ENCODE assay signal across 23 mouse cellular contexts in the genomic region with DNA sequence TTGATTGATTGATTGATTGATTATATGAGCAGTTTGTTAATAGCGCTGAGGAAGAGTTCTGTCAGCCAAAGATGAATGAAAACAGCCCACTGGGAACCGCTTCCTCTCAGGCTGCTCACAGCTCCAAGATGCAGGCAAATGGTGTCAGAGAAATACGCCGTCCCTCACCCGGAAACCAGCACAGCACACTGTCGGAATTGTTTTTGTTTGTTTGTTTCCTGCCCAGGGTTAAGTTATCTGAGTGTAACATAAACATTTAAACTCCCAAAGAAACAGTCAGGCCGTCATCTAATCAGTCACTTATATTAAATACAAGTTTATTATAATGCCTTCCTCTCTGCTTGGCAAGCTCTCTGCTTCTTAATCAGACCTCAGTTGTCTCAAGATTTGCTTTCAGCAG. TPM values are rescaled to one million over a fixed set of nuclear protein-coding genes. Genes with fewer than 3 reads are reported as not detected.
DNase-seq lines count a peak whose midpoint lies in the region; ATAC-seq and TF ChIP-seq lines count a peak whose summit lies in the region.
"Had no signal": no experiment of that assay in that cellular context is flagged by ENCODE, and none has a peak within 500 bp of the region (broad histone marks: within the 10 kb centered on the region; RNA-seq: fewer than 3 reads in every experiment).

No protein-coding gene starts in this region.

- H3K4me2 ChIP-seq in kidney, embryonic 16.5 days (replicated peaks; ENCODE audit: low read depth, low read length) = no peak overlapping the region
- no peak overlapping the region for H3K4me2 ChIP-seq in liver, postnatal 0 days (ENCODE audit: low read depth, low read length)
- H3K4me2 ChIP-seq in liver, embryonic 12.5 days = no peak overlapping the region
- H3K4me2 ChIP-seq: embryonic facial prominence, embryonic 13.5 days; forebrain, embryonic 12.5 days; hindbrain, embryonic 13.5 days; limb, embryonic 13.5 days had no signal

- no peak for TF ChIP-seq EP300 in liver, postnatal 0 days (IDR thresholded peaks at IDR 0.05; ENCODE audit: low read depth)

- no peak for TF ChIP-seq CTCF in liver, postnatal 0 days (IDR thresholded peaks at IDR 0.05; ENCODE audit: low read depth)
- no peak for TF ChIP-seq CTCF in lung, adult 2 months (IDR thresholded peaks at IDR 0.05; ENCODE audit: insufficient read depth, low read length)

- no peaks in the 10 kb centered on the region for H3K27me3 ChIP-seq in kidney, embryonic 16.5 days (ENCODE audit: insufficient read depth, low read length)
- H3K27me3 ChIP-seq in liver, postnatal 0 days (ENCODE audit: insufficient read depth, low read length) = no peaks in the 10 kb centered on the region
- H3K27me3 ChIP-seq in liver, embryonic 12.5 days (replicated peaks) = no peaks in the 10 kb centered on the region
- H3K27me3 ChIP-seq: embryonic facial prominence, embryonic 13.5 days; forebrain, embryonic 12.5 days; hindbrain, embryonic 13.5 days; limb, embryonic 13.5 days had no signal

- 54% methylated on average over 7 of the region's 7 CpGs for WGBS in kidney, embryonic 16.5 days
- 71% methylated on average over 7 of the region's 7 CpGs for WGBS in liver, postnatal 0 days (ENCODE audit: insufficient replicate concordance)
- 56% methylated on average over 7 of the region's 7 CpGs for WGBS in liver, embryonic 12.5 days (ENCODE audit: insufficient replicate concordance)
- 40% methylated on average over 7 of the region's 7 CpGs for WGBS in lung, adult 2 months

- no peak for ATAC-seq in kidney, embryonic 16.5 days (ENCODE audit: low FRiP score, low TSS enrichment)
- no peak for ATAC-seq in liver, postnatal 0 days
- ATAC-seq in liver, embryonic 12.5 days = no peak

- DNase-seq in kidney, postnatal 4 days = no peak
- no peak for DNase-seq in liver, postnatal 0 days
- DNase-seq in lung, postnatal 10 days = peak; percentile 58
- DNase-seq in lung, adult 2 months = no peak
- no peak for DNase-seq in thymus, postnatal 36 days
- DNase-seq: adrenal gland, postnatal 25 days; B cell, adult 2 months; cerebellum, adult 11-12 months; cerebellum, adult 9-11 months; embryo, embryonic 11 days; gastrocnemius, postnatal 10 days; heart, postnatal 4 days; midbrain, embryonic 14.5 days; right cerebral cortex, postnatal 14 days; thymus, postnatal 14 days had no signal

- peaks cover 13% of the 10 kb centered on the region for H3K36me3 ChIP-seq in kidney, embryonic 16.5 days (ENCODE audit: insufficient read depth, low read length)
- H3K36me3 ChIP-seq in liver, postnatal 0 days (replicated peaks; ENCODE audit: insufficient read depth, low read length) = peaks cover 18% of the 10 kb centered on the region
- peaks cover 15% of the 10 kb centered on the region; the same call in 1 of the 2 replicates for H3K36me3 ChIP-seq in liver, embryonic 12.5 days

- no peak overlapping the region for H3K4me3 ChIP-seq in kidney, embryonic 16.5 days (ENCODE audit: low read length)
- H3K4me3 ChIP-seq in liver, postnatal 0 days (ENCODE audit: low read depth, low read length) = no peak overlapping the region
- no peak overlapping the region for H3K4me3 ChIP-seq in liver, embryonic 12.5 days
- no peak overlapping the region for H3K4me3 ChIP-seq in lung, adult 2 months (replicated peaks; ENCODE audit: extremely low read depth, low read depth, low read length)
- H3K4me3 ChIP-seq: embryonic facial prominence, embryonic 13.5 days; erythroblast, embryonic 14.5 days; forebrain, embryonic 12.5 days; hindbrain, embryonic 13.5 days; limb, embryonic 13.5 days had no signal

- no peaks in the 10 kb centered on the region for H3K9me3 ChIP-seq in kidney, embryonic 16.5 days (ENCODE audit: low read length)
- no peaks in the 10 kb centered on the region for H3K9me3 ChIP-seq in liver, postnatal 0 days (ENCODE audit: low read length)
- H3K9me3 ChIP-seq in liver, embryonic 12.5 days (replicated peaks) = no peaks in the 10 kb centered on the region
- H3K9me3 ChIP-seq: embryonic facial prominence, embryonic 13.5 days; forebrain, embryonic 12.5 days; hindbrain, embryonic 13.5 days; limb, embryonic 13.5 days had no signal

- H3K27ac ChIP-seq in kidney, embryonic 16.5 days (ENCODE audit: low read length) = peak overlapping the region; percentile 30
- H3K27ac ChIP-seq in liver, postnatal 0 days (ENCODE audit: low read depth) = 0 out of 2 replicates have a peak overlapping the region, but pooled peaks have one; percentile 39
- no peak overlapping the region for H3K27ac ChIP-seq in liver, embryonic 12.5 days
- H3K27ac ChIP-seq: forebrain, embryonic 12.5 days; hindbrain, embryonic 13.5 days; limb, embryonic 13.5 days; liver, embryonic 14.5 days had no signal

- H3K9ac ChIP-seq in kidney, embryonic 16.5 days (replicated peaks; ENCODE audit: low read length) = no peak overlapping the region
- no peak overlapping the region for H3K9ac ChIP-seq in liver, postnatal 0 days (replicated peaks)
- H3K9ac ChIP-seq in liver, embryonic 12.5 days = no peak overlapping the region
- H3K9ac ChIP-seq: embryonic facial prominence, embryonic 13.5 days; forebrain, embryonic 12.5 days; hindbrain, embryonic 13.5 days; limb, embryonic 13.5 days; liver, embryonic 14.5 days had no signal

- TF ChIP-seq POLR2A in lung, adult 2 months (IDR thresholded peaks at IDR 0.05; ENCODE audit: borderline replicate concordance, extremely low read depth, low read depth, low read length) = no peak

- peaks cover 22% of the 10 kb centered on the region for H3K4me1 ChIP-seq in kidney, embryonic 16.5 days (ENCODE audit: insufficient read depth, low read length)
- peaks cover 10% of the 10 kb centered on the region; the same call in 1 of the 2 replicates for H3K4me1 ChIP-seq in liver, postnatal 0 days (ENCODE audit: insufficient read depth)
- peaks cover 16% of the 10 kb centered on the region for H3K4me1 ChIP-seq in liver, embryonic 12.5 days
- H3K4me1 ChIP-seq in lung, adult 2 months (ENCODE audit: control insufficient read depth, insufficient read depth, low read length) = peaks cover 23% of the 10 kb centered on the region

RNA-seq across cellular contexts. Expression of a gene that starts 43.7 kb away (rescaled TPM):
- polyA plus RNA-seq in kidney, embryonic 16.5 days (2015; fragmentation: Nextera tagmentation; extraction: Ambion mirVana) = 53.7 and 56.3 TPM in 2 replicates
- polyA plus RNA-seq in liver, postnatal 0 days (2015; fragmentation: Nextera tagmentation; extraction: Ambion mirVana) = 8.3 and 9.3 TPM in 2 replicates
- 12.1 and 12.7 TPM in 2 replicates for polyA plus RNA-seq in liver, embryonic 12.5 days (2016; fragmentation: Nextera tagmentation; extraction: Ambion mirVana)
- 15.4 and 20.2 TPM in 2 replicates for polyA plus RNA-seq in lung, adult 2 months (2012; rRNA removed)
- polyA plus RNA-seq: erythroblast, embryonic 14.5 days had no signal
